Mouse (Mus musculus) heart, adult 9 months (tissue): ENCODE measurements around the gene Clba1.

ENCODE experiments used
- DNase-seq, 2 experiments: peaks; one replicate each; pipeline ENCODE4 v3.0.0; 2022; ENCODE audit warnings: low spot score in 2 of 2

The Clba1 gene

GRCm38 (mm10) chr12:112808587-112809364 is at the start of gene Clba1:
TSS of gene Clba1 (plus strand) at chr12:112808937.
- peak; percentile 86 to 91 for DNase-seq

GRCm38 (mm10) chr12:112759471-112759870 is 49.3 kb upstream of the Clba1 start:
- DNase-seq = no peak

DNA sequence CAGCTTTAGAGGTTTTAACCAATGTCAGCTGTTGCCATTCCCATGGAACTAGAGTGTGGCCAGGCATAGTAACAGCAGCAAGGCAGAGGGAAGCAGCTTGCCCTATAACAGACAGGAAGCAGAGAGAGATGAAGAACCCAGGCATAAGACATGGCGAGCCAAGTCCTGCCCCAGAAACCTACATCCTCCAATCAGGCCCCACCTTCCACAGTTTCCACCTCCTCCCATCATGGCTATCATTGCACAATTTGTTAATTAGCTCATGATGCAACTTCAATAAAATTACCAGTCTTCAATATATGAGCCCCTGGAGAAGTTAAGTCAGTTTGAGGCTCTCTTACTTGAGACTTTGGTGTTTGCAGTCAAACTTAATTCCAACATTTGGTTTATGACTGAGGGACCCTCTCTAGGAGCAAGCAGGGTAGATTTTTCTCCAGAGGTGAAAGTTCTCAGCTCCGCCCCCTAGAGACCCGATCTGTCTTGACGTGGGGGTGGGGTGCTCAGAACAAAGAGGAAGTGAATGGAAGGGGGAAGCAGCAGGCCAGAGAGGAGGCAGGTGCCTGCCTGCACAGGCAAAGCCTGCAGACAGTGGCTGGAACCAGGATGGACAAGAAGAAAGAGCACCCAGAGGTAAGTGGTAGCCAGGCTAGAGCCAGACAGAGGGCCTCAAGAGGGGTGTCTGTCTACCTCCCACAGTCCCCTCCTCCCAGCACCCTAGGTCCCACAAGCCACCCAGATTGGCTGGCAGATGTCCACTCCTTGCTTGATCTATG is 48.4 kb upstream of the Clba1 start, which contains the start of gene Pld4:
Gene Pld4, plus strand, starts transcription at position 502 of the 773 bp plus-strand sequence.
- peak in 1 of 2 experiments; percentile 56 for DNase-seq

GRCm38 (mm10) chr12:112761411-112761810 is 47.3 kb upstream of the Clba1 start:
- DNase-seq = no peak

DNA sequence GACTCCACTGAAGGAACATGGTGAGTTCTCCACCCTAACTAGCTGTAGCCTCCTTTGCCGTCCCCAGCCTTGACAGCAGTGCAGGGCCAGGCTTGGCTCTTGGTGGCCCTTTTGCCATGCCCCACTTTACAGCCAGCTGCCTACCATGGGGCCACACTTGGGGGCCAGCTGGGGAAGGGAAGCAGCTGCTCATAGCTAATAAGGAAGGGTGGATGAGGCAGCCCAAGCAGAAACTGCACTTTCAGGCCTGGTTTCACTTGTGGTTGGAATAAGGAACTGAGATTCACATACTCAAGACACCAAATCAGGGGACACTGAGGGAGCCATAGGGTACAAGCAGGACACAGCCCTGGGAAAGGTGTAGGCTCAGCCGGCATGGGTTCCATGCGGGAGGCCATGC is 46.7 kb upstream of the Clba1 start:
- DNase-seq = peak; percentile 29 to 71

- no peak for DNase-seq
Observed at GRCm38 (mm10) chr12:112763176-112763575, 45.6 kb upstream of the Clba1 start.

DNA sequence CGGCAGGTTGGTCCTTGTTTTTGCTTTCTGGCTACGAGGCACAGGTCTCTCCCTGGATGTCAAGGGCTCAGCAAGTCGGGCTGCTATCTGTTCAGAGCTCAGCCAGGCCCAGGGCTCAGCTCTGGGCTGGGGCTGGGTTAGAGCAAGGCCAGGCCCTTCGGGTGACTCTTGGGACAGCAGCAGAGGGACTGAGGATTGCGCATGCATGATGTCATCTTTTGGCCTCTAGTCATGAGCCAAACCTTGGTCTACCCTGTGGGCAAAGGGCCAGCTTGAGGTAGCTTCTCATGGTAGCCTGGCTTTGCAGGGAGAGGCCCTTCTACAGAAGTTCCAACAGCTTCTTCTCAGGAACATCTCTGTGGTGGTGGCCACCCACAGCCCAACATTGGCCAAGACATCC is 44.6 kb upstream of the Clba1 start:
- DNase-seq = no peak

DNA sequence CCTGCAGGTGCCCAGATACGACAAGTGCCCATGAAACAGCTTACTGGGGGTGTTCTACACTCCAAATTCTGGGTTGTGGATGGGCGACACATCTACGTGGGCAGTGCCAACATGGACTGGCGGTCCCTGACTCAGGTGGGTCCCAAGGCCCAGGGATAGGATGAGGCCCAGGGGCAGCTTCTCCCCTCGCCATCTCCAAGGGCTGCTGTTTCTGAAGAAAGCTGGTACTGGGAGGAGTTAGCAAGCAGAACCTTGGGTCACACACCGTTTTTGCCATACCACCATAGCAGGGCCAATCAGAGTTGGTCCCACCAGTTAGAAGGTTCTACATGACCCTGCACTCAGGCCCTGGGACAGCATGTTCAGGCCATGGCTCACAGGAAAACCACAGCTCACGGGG is 43.7 kb upstream of the Clba1 start:
- DNase-seq = no peak

- no peak for DNase-seq
Observed at GRCm38 (mm10) chr12:112766586-112766985, 42.2 kb upstream of the Clba1 start.

DNA sequence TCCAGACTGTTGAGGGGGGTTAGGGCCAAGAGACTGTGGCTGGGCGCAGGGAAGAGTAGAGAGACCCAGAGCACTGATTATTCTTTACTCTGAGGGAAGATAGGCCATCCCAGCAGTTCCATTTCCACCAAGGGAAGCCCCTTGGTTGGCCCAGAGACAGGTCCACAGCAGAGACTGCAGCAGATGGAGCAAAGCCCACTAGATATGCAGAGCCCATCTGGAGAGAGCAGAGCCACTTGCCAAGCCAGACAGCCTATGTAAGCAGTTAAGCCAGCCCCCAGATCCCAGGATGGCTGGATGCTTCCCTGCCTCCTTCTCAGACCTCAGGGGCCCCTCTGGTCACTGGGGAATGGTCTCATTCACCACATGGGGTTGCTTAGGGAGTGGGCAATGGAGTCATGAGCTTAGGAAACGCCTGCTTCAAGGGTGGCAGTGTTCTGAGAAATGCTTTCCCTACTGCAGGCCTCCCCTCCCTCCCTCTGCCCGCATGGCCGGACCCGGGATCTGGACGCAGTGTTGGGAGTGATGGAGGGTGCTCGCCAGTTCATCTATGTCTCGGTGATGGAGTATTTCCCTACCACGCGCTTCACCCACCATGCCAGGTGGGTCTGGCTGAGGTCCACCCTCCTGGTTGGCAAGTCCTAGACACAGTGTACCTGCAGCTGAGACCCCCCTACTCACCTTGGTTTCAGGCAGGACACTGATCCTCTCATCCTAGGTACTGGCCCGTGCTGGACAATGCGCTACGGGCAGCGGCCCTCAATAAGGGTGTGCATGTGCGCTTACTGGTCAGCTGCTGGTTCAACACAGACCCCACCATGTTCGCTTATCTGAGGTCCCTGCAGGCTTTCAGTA is 41.5 kb upstream of the Clba1 start:
- DNase-seq = no peak

GRCm38 (mm10) chr12:112768166-112768565 is 40.6 kb upstream of the Clba1 start:
- DNase-seq = no peak

GRCm38 (mm10) chr12:112769031-112769430 is 39.7 kb upstream of the Clba1 start:
- no peak for DNase-seq

DNA sequence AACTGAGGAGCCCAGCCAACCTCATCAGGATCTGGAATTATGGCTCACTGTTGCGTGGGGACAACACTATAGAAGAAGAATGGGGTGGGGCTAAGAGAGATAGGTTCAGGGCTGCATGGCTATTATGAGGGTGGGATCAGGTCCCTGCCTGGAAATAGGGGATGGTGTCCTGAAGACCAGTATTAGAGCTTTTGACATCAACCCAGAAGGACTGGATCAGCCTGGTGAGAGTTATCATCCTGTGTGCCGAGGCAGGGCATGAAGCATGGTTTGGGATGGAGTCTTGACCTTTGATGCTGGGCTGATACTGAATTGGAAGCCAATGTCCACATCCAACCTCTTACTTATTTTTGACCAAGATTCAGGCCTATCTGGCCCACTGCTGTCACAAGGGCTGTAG is 39.0 kb upstream of the Clba1 start:
- DNase-seq = no peak

DNA sequence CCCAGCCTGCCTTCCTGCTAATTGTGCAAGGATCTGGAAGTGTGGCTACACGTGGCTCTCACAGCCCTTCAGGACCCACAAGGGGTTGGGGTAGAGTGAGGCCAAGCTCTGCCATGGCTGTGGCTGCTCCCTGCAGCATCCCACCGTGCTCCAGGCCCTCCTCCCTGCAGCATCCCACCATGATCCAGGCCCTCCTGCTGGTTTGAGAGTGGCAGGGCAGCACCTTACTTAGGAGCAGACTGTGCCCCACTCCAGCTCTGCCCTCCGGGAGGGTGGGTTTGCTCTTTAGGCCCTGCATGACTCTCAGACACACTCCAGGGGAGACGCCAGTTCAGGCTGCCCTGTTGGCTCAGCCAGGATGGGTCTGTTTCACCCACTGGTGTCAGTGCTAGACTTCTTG is 38.3 kb upstream of the Clba1 start:
- DNase-seq = no peak

- DNase-seq = no peak
Observed at GRCm38 (mm10) chr12:112772306-112772705, 36.4 kb upstream of the Clba1 start.

GRCm38 (mm10) chr12:112773366-112773765 is 35.4 kb upstream of the Clba1 start:
- no peak for DNase-seq

- no peak for DNase-seq
Observed at GRCm38 (mm10) chr12:112774026-112774425, 34.7 kb upstream of the Clba1 start.

DNA sequence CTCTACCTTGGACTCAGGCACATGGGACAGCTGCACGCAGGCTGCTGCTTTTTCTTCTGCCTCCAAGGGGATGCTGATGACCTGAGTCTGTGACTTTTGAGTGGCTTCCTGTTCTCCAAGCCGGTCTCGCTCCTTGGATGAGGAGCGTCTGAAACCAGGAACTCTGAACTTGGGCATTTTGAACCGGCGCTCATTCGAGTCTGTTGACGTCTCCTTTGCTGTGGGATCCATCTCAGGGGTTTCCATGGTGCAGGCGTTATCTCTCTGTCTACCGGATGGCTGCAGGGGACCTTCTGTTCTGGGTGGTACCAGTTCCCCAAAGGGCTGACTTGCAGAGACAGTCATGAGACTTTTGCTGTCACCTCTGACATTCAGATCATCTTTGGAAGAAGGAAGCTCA is 34.3 kb upstream of the Clba1 start:
- no peak for DNase-seq

DNA sequence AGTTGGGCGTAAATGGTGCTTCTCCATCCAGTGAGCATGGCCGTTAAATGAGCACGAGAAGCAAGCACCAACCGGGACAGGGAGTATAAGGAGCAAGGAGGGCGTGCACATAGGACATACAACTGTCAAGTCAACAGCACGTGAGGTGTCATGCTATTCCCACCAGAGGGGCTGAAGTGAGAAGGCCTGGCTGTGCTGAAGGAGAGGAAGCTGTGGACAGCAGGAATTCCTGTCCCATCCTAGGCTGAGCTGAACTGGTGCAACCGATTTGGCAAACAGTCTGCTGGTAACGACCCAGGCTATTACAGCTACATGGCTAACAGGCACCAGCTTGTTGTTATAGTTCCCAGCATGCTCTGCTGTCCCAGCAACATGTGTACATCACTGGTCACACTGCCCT is 17.7 kb upstream of the Clba1 start:
- DNase-seq = no peak

GRCm38 (mm10) chr12:112793601-112794355 is 15.0 kb upstream of the Clba1 start:
- peak; percentile 82 to 89 for DNase-seq

DNA sequence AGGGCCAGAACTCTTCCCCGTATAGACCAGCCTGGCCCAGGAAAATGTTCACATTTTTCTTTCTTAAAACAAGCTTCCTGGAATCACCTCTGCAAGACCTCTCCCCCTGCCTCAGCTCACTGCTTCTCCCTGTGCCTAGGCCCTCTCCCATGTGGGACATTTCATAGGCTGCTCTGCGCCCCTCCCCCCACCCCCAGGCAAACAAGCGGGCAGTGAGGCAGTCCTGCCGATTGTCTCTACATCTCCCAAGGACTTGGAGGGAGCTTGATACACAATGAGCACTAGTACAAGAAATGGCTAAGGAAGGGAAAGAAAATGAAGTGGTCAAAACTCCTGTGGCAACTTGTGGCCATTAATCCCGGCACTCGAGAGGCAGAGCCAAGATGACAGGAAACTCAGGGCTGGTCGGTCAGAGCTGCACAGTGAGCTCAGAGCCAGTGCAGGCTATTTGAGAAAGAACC is 14.4 kb upstream of the Clba1 start:
- DNase-seq = no peak
